Mouse (Mus musculus) R1 (cell line): ENCODE measurements around the gene Gp2.

Experiments
- DNase-seq: peaks from one replicate; pipeline ENCODE4 v3.0.0-alpha.2; 2018; ENCODE audit warnings: low read depth, low spot score

The Gp2 gene

GRCm38 (mm10) chr7:119459185-119459584 lies at the start of gene Gp2:
Gene Gp2 (minus strand): TSS chr7:119459285.
- DNase-seq = no peak

GRCm38 (mm10) chr7:119490041-119490780 lies 31.1 kb upstream of the Gp2 start:
- DNase-seq = no peak

- DNase-seq = no peak
These were observed 27.6 kb upstream of the Gp2 start for GRCm38 (mm10) chr7:119486683-119487082.

- no peak for DNase-seq
These were observed 25.1 kb upstream of the Gp2 start for GRCm38 (mm10) chr7:119484154-119484553.

GRCm38 (mm10) chr7:119479256-119479655 lies 20.2 kb upstream of the Gp2 start, which contains the start of gene Umod:
Gene Umod (minus strand): TSS chr7:119479282.
- DNase-seq = no peak

- peak; percentile 44 for DNase-seq
These were observed 17.7 kb upstream of the Gp2 start for GRCm38 (mm10) chr7:119476500-119477389.

- no peak for DNase-seq
These were observed 4.9 kb downstream of the Gp2 start for GRCm38 (mm10) chr7:119454192-119454591.

GRCm38 (mm10) chr7:119443849-119444248 lies 15.2 kb downstream of the Gp2 start:
- DNase-seq = no peak

GRCm38 (mm10) chr7:119441938-119442337 lies 17.1 kb downstream of the Gp2 start:
- DNase-seq = no peak

GRCm38 (mm10) chr7:119427180-119427616 lies 31.9 kb downstream of the Gp2 start:
- DNase-seq = peak; percentile 68

- no peak for DNase-seq
These were observed 38.4 kb downstream of the Gp2 start for GRCm38 (mm10) chr7:119420730-119421129.

GRCm38 (mm10) chr7:119418523-119418922 lies 40.6 kb downstream of the Gp2 start:
- no peak for DNase-seq

- DNase-seq = no peak
These were observed 64.9 kb downstream of the Gp2 start for GRCm38 (mm10) chr7:119394050-119394732.
